Mouse (Mus musculus) forebrain, postnatal 0 days (tissue): ENCODE results near the gene Htatsf1. TPM values are rescaled to one million over a fixed set of nuclear protein-coding genes. Genes with fewer than 3 reads are reported as not detected.

Experiments
- ATAC-seq: fragments of 200-750 bp; cut with Nextera tagmentation; 2 replicates; pipeline ENCODE4 v1.8.0; 2017; ENCODE audit warnings: mild to moderate bottlenecking, moderate library complexity
- DNase-seq: peaks from one replicate; pipeline ENCODE4 v3.0.0-alpha.2; 2015
- H3K27ac ChIP-seq: fragments of 300-500 bp; sonication (generic); 2 replicates; pipeline ENCODE4 v1.5.1; 2014; ENCODE audit warnings: low read depth, mild to moderate bottlenecking, antibody characterized with exemption, low read length, moderate library complexity, mixed read lengths
- H3K27me3 ChIP-seq: fragments of 300-500 bp; sonication (generic); 2 replicates; pipeline ENCODE4 v1.6.1; 2014; ENCODE audit warnings: mild to moderate bottlenecking, low read length, mixed read lengths; ENCODE audit not compliant: insufficient read depth
- H3K36me3 ChIP-seq: fragments of 300-500 bp; sonication (generic); 2 replicates; pipeline ENCODE4 v1.6.1; 2014; ENCODE audit warnings: mild to moderate bottlenecking, moderate library complexity; ENCODE audit not compliant: insufficient read depth
- H3K4me1 ChIP-seq: fragments of 300-500 bp; sonication (generic); 2 replicates; pipeline ENCODE4 v1.6.1; 2014; ENCODE audit warnings: antibody characterized with exemption; ENCODE audit not compliant: insufficient read depth
- H3K4me2 ChIP-seq: fragments of 300-500 bp; sonication (generic); 2 replicates; pipeline ENCODE4 v1.6.1; 2014; ENCODE audit warnings: low read depth, mild to moderate bottlenecking, moderate library complexity
- H3K4me3 ChIP-seq: fragments of 300-500 bp; sonication (generic); 2 replicates; pipeline ENCODE4 v1.5.1; 2014; ENCODE audit warnings: low read depth, low read length, mixed read lengths
- H3K9ac ChIP-seq: fragments of 300-500 bp; sonication (generic); 2 replicates; pipeline ENCODE4 v1.6.1; 2014; ENCODE audit warnings: mild to moderate bottlenecking
- H3K9me3 ChIP-seq: fragments of 300-500 bp; sonication (generic); 2 replicates; pipeline ENCODE4 v1.6.1; 2016; ENCODE audit warnings: low read length
- CTCF ChIP-seq: sonication (generic); IDR thresholded peaks from 2 replicates; pipeline ENCODE4 v1.5.1; 2016; ENCODE audit warnings: antibody characterized with exemption, control low read depth, low read depth
- WGBS: fragments of 180-500 bp; shearing (Covaris S2); extraction: QIAGEN DNeasy Blood & Tissue Kit; methylation state at CpG from one replicate; pipeline ENCODE4 v1.1.7; 2014; 5-methylcytosine and 5-hydroxymethylcytosine counted together
- polyA plus RNA-seq: library from polyadenylated mRNA; unstranded; fragments of >200 nt; fragmentation: Nextera tagmentation; extraction: Ambion mirVana; gene quantifications from 2 replicates; pipeline ENCODE4 v1.2.1, GENCODE M21; 2015
- total RNA-seq: library from RNA; depleted of rRNA; stranded (reverse); fragments of >200 nt; gene quantifications from 2 replicates; pipeline ENCODE4 v1.2.3, GENCODE M21; 2014; rRNA removed

The Htatsf1 gene
- total RNA-seq: 57.8 and 69.3 TPM in 2 replicates
- polyA plus RNA-seq: 96.3 and 109 TPM in 2 replicates

GRCm38 (mm10) chrX:57053174-57053992 lies at the start of gene Htatsf1:
Htatsf1 (plus strand) TSS chrX:57053583.
- H3K4me3 ChIP-seq: peak within 1 kb of the TSS; percentile 57
- no peaks in the 10 kb centered on the region for H3K27me3 ChIP-seq
- WGBS: 28% methylated on average over 84 of the region's 85 CpGs
- peak; percentile 94 for ATAC-seq
- peak; percentile 92 for DNase-seq
- no peaks in the 10 kb centered on the region for H3K4me1 ChIP-seq
- no peaks in the 10 kb centered on the region; the same call in 1 of the 2 replicates for H3K36me3 ChIP-seq
- peak within 1 kb of the TSS; percentile 56 for H3K4me2 ChIP-seq
- peak within 1 kb of the TSS; percentile 63 for H3K9ac ChIP-seq
- peak within 1 kb of the TSS; percentile 94 for H3K27ac ChIP-seq
- H3K9me3 ChIP-seq: no peaks in the 10 kb centered on the region
- no peak for TF ChIP-seq CTCF

- Histone ChIP-seq H3K9ac (no peak overlapping the region), H3K4me2 (no peak overlapping the region), H3K4me1 (no peaks in the 10 kb centered on the region), H3K27me3 (no peaks in the 10 kb centered on the region), H3K27ac (no peak overlapping the region), H3K9me3 (no peaks in the 10 kb centered on the region), H3K36me3 (no peaks in the 10 kb centered on the region), H3K4me3 (no peak overlapping the region)
- no peak for DNase-seq
- no peak for ATAC-seq
- 69% methylated on average over 2 of the region's 2 CpGs for WGBS
- no peak for TF ChIP-seq CTCF
Observed at GRCm38 (mm10) chrX:57012891-57013290, 40.5 kb upstream of the Htatsf1 start.

- DNase-seq: no peak
Observed at GRCm38 (mm10) chrX:57042774-57043173, 10.6 kb upstream of the Htatsf1 start, which contains the start of gene Brs3. Brs3 (plus strand) TSS chrX:57043074.

GRCm38 (mm10) chrX:57043869-57044268 lies 9.5 kb upstream of the Htatsf1 start:
- Histone ChIP-seq H3K4me2 (no peak overlapping the region), H3K27me3 (no peaks in the 10 kb centered on the region), H3K36me3 (no peaks in the 10 kb centered on the region), H3K4me3 (no peak overlapping the region), H3K9ac (no peak overlapping the region), H3K4me1 (no peaks in the 10 kb centered on the region), H3K9me3 (no peaks in the 10 kb centered on the region), H3K27ac (no peak overlapping the region)
- whole genome bisulfite sequencing: 62% methylated on average over 6 of the region's 6 CpGs
- no peak for DNase-seq
- ATAC-seq: no peak
- peak; percentile 35 for TF ChIP-seq CTCF

More at GRCm38 (mm10) chrX:57042774-57043173, 10.6 kb upstream of the Htatsf1 start, which contains the start of gene Brs3:
- Histone ChIP-seq H3K27me3 (no peaks in the 10 kb centered on the region), H3K4me1 (no peaks in the 10 kb centered on the region), H3K4me2 (no peak within 1 kb of the TSS), H3K36me3 (no peaks in the 10 kb centered on the region), H3K4me3 (no peak within 1 kb of the TSS), H3K27ac (no peak within 1 kb of the TSS), H3K9ac (no peak within 1 kb of the TSS), H3K9me3 (no peaks in the 10 kb centered on the region)
- 80% methylated on average over 5 of the region's 5 CpGs for WGBS
- no peak for TF ChIP-seq CTCF
- ATAC-seq: no peak

GRCm38 (mm10) chrX:57052848-57053173 lies 572 bp upstream of the Htatsf1 start:
- Histone ChIP-seq H3K4me1 (no peaks in the 10 kb centered on the region), H3K4me2 (peak overlapping the region; percentile 48), H3K9ac (peak overlapping the region; percentile 63), H3K4me3 (peak overlapping the region; percentile 57), H3K27me3 (no peaks in the 10 kb centered on the region), H3K36me3 (no peaks in the 10 kb centered on the region; the same call in 1 of the 2 replicates), H3K9me3 (no peaks in the 10 kb centered on the region), H3K27ac (peak overlapping the region; percentile 94)
- DNase-seq: no peak
- WGBS: 19% methylated on average over 4 of the region's 4 CpGs
- peak; percentile 61 for ATAC-seq
- TF ChIP-seq CTCF: no peak

- Histone ChIP-seq H3K4me3 (peak overlapping the region; percentile 57), H3K27me3 (no peaks in the 10 kb centered on the region), H3K36me3 (no peaks in the 10 kb centered on the region; the same call in 1 of the 2 replicates), H3K4me2 (peak overlapping the region; percentile 56), H3K9ac (peak overlapping the region; percentile 63), H3K9me3 (no peaks in the 10 kb centered on the region), H3K27ac (no peak overlapping the region), H3K4me1 (no peaks in the 10 kb centered on the region)
- no peak for TF ChIP-seq CTCF
- no peak for DNase-seq
- WGBS: 33% methylated on average over 11 of the region's 11 CpGs
- ATAC-seq: no peak; the same call in 1 of the 2 replicates
Observed at GRCm38 (mm10) chrX:57053993-57054385, 606 bp downstream of the Htatsf1 start.

- Histone ChIP-seq H3K36me3 (no peaks in the 10 kb centered on the region), H3K27ac (no peak overlapping the region), H3K4me1 (no peaks in the 10 kb centered on the region), H3K27me3 (no peaks in the 10 kb centered on the region), H3K4me3 (no peak overlapping the region), H3K9me3 (no peaks in the 10 kb centered on the region), H3K9ac (no peak overlapping the region), H3K4me2 (no peak overlapping the region)
- no peak for TF ChIP-seq CTCF
- WGBS: 76% methylated on average over 5 of the region's 5 CpGs
- DNase-seq (no peak), ATAC-seq (no peak)
Observed at GRCm38 (mm10) chrX:57081496-57081895, 28.1 kb downstream of the Htatsf1 start.
